Mouse (Mus musculus): Measurements from ENCODE around the gene Braf. TPM values are rescaled to one million over a fixed set of nuclear protein-coding genes. Genes with fewer than 3 reads are reported as not detected.

Braf gene
- polyA plus RNA-seq, 1 experiment from 2014 or later = 6.2 TPM

- Histone ChIP-seq H3K36me3 (no peaks in the 10 kb centered on the region), H3K4me3 (replicated peaks) (no peak overlapping the region), H3K4me1 (replicated peaks) (peaks cover 10% of the 10 kb centered on the region; the same call in 1 of the 2 replicates), H3K9me3 (replicated peaks) (no peaks in the 10 kb centered on the region), H3K9ac (no peak overlapping the region), H3K4me2 (no peak overlapping the region), H3K27ac (no peak overlapping the region), H3K27me3 (peaks cover 58% of the 10 kb centered on the region)
- WGBS (ENCODE audit: insufficient replicate concordance) = 73% methylated on average over 2 of the region's 2 CpGs
- ATAC-seq (ENCODE audit: low read depth) (no peak), DNase-seq (no peak)
Observed at GRCm38 (mm10) chr6:39555648-39555945, 169.7 kb downstream of the Braf start.

GRCm38 (mm10) chr6:39554888-39555647, 170.2 kb downstream of the Braf start:
- DNase-seq = no peak
- H3K27me3 ChIP-seq = peaks cover 57% of the 10 kb centered on the region
- no peak overlapping the region for H3K27ac ChIP-seq
- peaks cover 10% of the 10 kb centered on the region; the same call in 1 of the 2 replicates for H3K4me1 ChIP-seq (replicated peaks)
- no peaks in the 10 kb centered on the region for H3K9me3 ChIP-seq (replicated peaks)
- 54% methylated on average over 12 of the region's 12 CpGs for WGBS (ENCODE audit: insufficient replicate concordance)
- H3K9ac ChIP-seq = no peak overlapping the region
- no peak for ATAC-seq (ENCODE audit: low read depth)
- no peaks in the 10 kb centered on the region for H3K36me3 ChIP-seq
- H3K4me3 ChIP-seq (replicated peaks) = no peak overlapping the region
- H3K4me2 ChIP-seq = no peak overlapping the region

Other genes with a start within 250 kb of the Braf start
- 1.9 and 2.1 TPM in 2 replicates for gene Dennd2a, start 167.6 kb downstream of the Braf start, polyA plus RNA-seq (2015; fragmentation: Nextera tagmentation; extraction: Ambion mirVana)
- 8.9 and 9.4 TPM in 2 replicates for gene Adck2, start 151.6 kb downstream of the Braf start, polyA plus RNA-seq (2015; fragmentation: Nextera tagmentation; extraction: Ambion mirVana)
- gene Gm42420, start 139.7 kb downstream of the Braf start, polyA plus RNA-seq (2015; fragmentation: Nextera tagmentation; extraction: Ambion mirVana) = 1.0 and 1.4 TPM in 2 replicates
- 233 and 270 TPM in 2 replicates for gene Ndufb2, start 132.9 kb downstream of the Braf start, polyA plus RNA-seq (2015; fragmentation: Nextera tagmentation; extraction: Ambion mirVana)
- 96.2 and 110 TPM in 2 replicates for gene Mrps33, start 85.5 kb upstream of the Braf start, polyA plus RNA-seq (2015; fragmentation: Nextera tagmentation; extraction: Ambion mirVana)
- 0.03 TPM in 1 of 2 replicates, not detected in the other for gene Tmem178b, start 147.8 kb upstream of the Braf start, polyA plus RNA-seq (2015; fragmentation: Nextera tagmentation; extraction: Ambion mirVana)